Mouse (Mus musculus) intestine, embryonic 14.5 days (tissue): Measurements from ENCODE around the gene Polr3b. TPM values are rescaled to one million over a fixed set of nuclear protein-coding genes. Genes with fewer than 3 reads are reported as not detected.

Experiments
- ATAC-seq: fragments of 200-750 bp; cut with Nextera tagmentation; replicated peaks from 2 replicates; pipeline ENCODE4 v1.8.0; 2017; ENCODE audit warnings: low read depth, moderate number of reproducible peaks, moderate TSS enrichment, moderate library complexity; ENCODE audit not compliant: low FRiP score, low TSS enrichment
- DNase-seq: peaks from one replicate; pipeline ENCODE4 v3.0.0-alpha.2; 2018; ENCODE audit warnings: low spot score
- H3K27ac ChIP-seq: fragments of 300-500 bp; sonication (generic); 2 replicates; pipeline ENCODE4 v1.5.1; 2014; ENCODE audit warnings: low read depth, mild to moderate bottlenecking, control low read depth
- H3K27me3 ChIP-seq: fragments of 300-500 bp; sonication (generic); replicated peaks from 2 replicates; pipeline ENCODE4 v1.6.1; 2014; ENCODE audit warnings: low read length, control low read depth; ENCODE audit not compliant: control insufficient read depth, insufficient read depth
- H3K36me3 ChIP-seq: fragments of 300-500 bp; sonication (generic); 2 replicates; pipeline ENCODE4 v1.6.1; 2014; ENCODE audit warnings: low read length, control low read depth; ENCODE audit not compliant: control insufficient read depth, insufficient read depth
- H3K4me1 ChIP-seq: fragments of 300-500 bp; sonication (generic); replicated peaks from 2 replicates; pipeline ENCODE4 v1.6.1; 2014; ENCODE audit warnings: low read length, control low read depth, mixed read lengths; ENCODE audit not compliant: control insufficient read depth, insufficient read depth
- H3K4me2 ChIP-seq: fragments of 300-500 bp; sonication (generic); 2 replicates; pipeline ENCODE4 v1.6.1; 2014; ENCODE audit warnings: low read length
- H3K4me3 ChIP-seq: fragments of 300-500 bp; sonication (generic); 2 replicates; pipeline ENCODE4 v1.5.1; 2014; ENCODE audit warnings: low read depth, low read length, control low read depth, mixed read lengths
- H3K9ac ChIP-seq: fragments of 300-500 bp; sonication (generic); 2 replicates; pipeline ENCODE4 v1.6.1; 2014; ENCODE audit warnings: mild to moderate bottlenecking, low read length
- H3K9me3 ChIP-seq: fragments of 300-500 bp; sonication (generic); 2 replicates; pipeline ENCODE4 v1.6.1; 2016; ENCODE audit warnings: low read length, control low read depth; ENCODE audit not compliant: control insufficient read depth
- WGBS: fragments of 180-500 bp; shearing (Covaris S2); extraction: QIAGEN DNeasy Blood & Tissue Kit; methylation state at CpG from one replicate; pipeline ENCODE4 v1.1.7; 2014; 5-methylcytosine and 5-hydroxymethylcytosine counted together
- polyA plus RNA-seq: library from polyadenylated mRNA; unstranded; fragments of >200 nt; fragmentation: Nextera tagmentation; extraction: Ambion mirVana; gene quantifications from 2 replicates; pipeline ENCODE4 v1.2.1, GENCODE M21; 2014

Gene Polr3b
- polyA plus RNA-seq, 1 experiment from 2014 or later: 16.0 TPM

DNA sequence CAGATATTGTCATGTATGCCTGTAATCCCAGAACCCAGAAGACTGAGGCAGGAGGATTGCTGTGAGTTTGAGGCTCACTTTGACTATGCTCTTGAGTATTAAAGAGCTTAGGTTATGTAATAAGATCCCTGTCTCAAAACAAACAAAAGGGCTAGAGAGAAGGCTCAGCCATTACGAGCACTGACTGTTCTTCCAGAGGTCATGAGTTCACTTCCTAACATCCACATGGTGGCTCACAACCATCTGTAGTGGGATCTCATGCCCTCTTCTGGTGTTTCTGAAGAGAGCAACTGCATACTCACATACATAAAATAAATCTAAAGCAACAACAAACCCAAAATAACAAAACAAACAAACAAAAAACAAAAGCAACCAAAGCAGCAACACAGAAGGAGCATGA is 23.9 kb upstream of the Polr3b start:
- no peak for ATAC-seq
- no peaks in the 10 kb centered on the region for H3K9me3 ChIP-seq
- H3K4me2 ChIP-seq: no peak overlapping the region
- no peak for DNase-seq
- H3K9ac ChIP-seq: no peak overlapping the region
- no peaks in the 10 kb centered on the region for H3K27me3 ChIP-seq
- 0 out of 2 replicates have a peak, but pooled peaks cover 4% of the 10 kb centered on the region for H3K4me1 ChIP-seq
- H3K27ac ChIP-seq: no peak overlapping the region
- no peak overlapping the region for H3K4me3 ChIP-seq
- no peaks in the 10 kb centered on the region for H3K36me3 ChIP-seq
- 46% methylated on average over 1 of the region's 1 CpGs for WGBS

DNA sequence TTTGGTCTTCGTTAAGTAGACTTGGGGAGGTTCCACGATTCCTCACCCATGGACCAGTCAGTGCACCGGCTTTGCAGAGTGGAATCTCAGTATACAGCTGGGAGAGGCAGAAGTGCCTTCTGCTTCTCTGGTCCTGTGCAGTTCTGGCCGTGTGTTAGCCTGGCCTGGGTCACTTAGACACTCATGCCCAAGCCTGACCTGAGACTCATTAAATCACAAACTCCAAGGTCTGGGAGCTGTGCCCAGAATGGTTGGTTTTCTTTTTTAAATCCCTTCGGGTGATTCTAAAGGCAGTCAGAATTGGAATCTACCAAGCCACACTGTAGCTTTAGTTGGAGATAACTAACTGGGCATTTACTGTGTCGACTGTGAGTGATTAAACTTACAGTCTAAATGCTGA is 22.0 kb upstream of the Polr3b start:
- Histone ChIP-seq H3K27ac (no peak overlapping the region), H3K9me3 (no peaks in the 10 kb centered on the region), H3K4me3 (no peak overlapping the region), H3K4me1 (0 out of 2 replicates have a peak, but pooled peaks cover 4% of the 10 kb centered on the region), H3K27me3 (no peaks in the 10 kb centered on the region), H3K9ac (no peak overlapping the region), H3K36me3 (no peaks in the 10 kb centered on the region), H3K4me2 (no peak overlapping the region)
- ATAC-seq (no peak), DNase-seq (no peak)
- 85% methylated on average over 6 of the region's 6 CpGs for WGBS

DNA sequence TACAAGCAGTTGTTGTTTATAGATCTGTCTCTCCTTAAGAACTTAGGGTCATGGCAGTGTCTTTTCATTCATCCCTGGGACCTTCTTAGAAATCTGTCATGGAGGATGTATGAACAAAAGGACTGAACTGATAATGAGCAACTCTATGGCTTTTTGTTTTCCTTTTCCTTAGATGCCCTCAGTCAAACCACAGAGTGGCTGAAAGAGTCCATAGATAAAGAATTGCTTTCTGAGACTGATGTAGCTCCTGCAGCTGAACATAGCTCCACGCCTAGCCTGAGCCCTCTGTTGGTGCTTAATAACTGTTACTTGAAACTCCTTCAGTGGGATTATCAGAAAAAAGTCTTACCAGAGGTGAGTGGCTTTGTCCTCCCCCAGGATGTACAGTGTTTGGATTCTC is 17.8 kb upstream of the Polr3b start:
- no peak overlapping the region for H3K9ac ChIP-seq
- no peak for DNase-seq
- no peak overlapping the region for H3K27ac ChIP-seq
- no peak for ATAC-seq
- no peaks in the 10 kb centered on the region for H3K9me3 ChIP-seq
- no peaks in the 10 kb centered on the region for H3K36me3 ChIP-seq
- no peak overlapping the region for H3K4me3 ChIP-seq
- no peaks in the 10 kb centered on the region for H3K27me3 ChIP-seq
- 57% methylated on average over 1 of the region's 1 CpGs for WGBS
- H3K4me1 ChIP-seq: no peaks in the 10 kb centered on the region
- no peak overlapping the region for H3K4me2 ChIP-seq

DNA sequence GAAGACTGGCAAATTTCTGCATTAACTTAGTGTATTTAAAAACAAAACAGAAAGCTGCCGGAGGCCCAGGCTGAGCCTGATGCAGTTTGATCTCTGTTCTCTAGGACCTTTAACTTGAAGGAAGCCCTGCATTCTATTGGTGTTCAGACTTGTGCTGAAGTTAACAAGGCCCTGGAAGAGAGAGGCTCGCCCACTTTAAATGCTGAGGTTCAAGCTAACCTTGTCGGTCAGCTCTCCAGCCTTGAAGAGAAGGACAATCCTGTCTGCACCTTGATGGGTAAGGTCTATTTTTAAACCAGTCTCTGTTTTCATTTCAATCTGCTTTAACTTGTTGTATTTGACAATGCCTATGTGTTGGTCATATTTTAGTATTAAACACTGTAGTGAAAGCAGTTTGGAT is 13.7 kb upstream of the Polr3b start:
- Histone ChIP-seq H3K4me2 (no peak overlapping the region), H3K4me3 (no peak overlapping the region), H3K27me3 (no peaks in the 10 kb centered on the region), H3K4me1 (no peaks in the 10 kb centered on the region; the same call in 1 of the 2 replicates), H3K27ac (no peak overlapping the region), H3K9me3 (no peaks in the 10 kb centered on the region), H3K36me3 (no peaks in the 10 kb centered on the region), H3K9ac (no peak overlapping the region)
- 75% methylated on average over 3 of the region's 3 CpGs for WGBS
- DNase-seq: no peak
- no peak for ATAC-seq

DNA sequence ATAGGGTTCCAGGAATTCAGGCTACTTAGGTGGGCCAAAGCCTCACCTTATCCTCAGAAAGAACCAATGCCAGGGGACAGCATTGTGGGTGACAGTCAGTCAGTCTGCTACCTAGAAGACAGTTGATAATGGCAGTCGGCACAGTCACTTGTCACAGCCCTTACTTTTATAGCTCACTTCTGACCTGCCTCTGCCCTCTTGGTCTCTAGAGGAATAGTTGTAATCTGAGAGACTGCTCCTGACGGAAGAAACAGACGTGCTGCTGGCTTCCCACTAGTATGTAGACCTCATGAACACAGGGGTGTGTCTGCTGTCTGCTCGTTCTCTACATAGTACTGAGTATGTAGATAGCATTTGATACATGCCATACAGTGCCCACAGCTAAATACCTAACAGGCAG is 11.8 kb upstream of the Polr3b start:
- no peaks in the 10 kb centered on the region for H3K27me3 ChIP-seq
- DNase-seq: no peak
- H3K4me3 ChIP-seq: no peak overlapping the region
- H3K9me3 ChIP-seq: no peaks in the 10 kb centered on the region
- H3K4me2 ChIP-seq: no peak overlapping the region
- no peak overlapping the region for H3K9ac ChIP-seq
- no peaks in the 10 kb centered on the region; the same call in 1 of the 2 replicates for H3K4me1 ChIP-seq
- H3K36me3 ChIP-seq: no peaks in the 10 kb centered on the region
- ATAC-seq: no peak
- WGBS: 42% methylated on average over 4 of the region's 4 CpGs
- no peak overlapping the region for H3K27ac ChIP-seq

DNA sequence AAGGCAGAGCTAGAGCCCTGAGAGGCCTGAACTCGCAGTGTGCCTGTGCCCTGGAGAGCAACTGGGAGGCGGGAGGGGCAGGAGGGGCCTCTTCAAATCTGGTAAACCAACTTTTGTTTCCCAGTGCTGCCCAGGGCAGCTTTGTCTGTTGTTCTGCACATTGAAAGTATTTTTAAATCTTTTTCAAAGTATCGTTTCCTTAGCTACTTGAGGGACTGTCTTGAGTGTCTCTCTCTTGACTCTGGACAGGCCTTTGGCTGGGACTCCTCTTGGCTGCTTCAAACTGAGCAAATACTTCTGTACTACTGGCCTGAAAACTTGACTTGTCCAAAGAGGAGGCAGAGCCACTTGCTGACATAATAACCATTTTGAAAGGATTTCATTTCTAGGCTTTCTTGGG is 11.3 kb upstream of the Polr3b start:
- ATAC-seq: no peak
- no peak for DNase-seq
- no peak overlapping the region for H3K4me2 ChIP-seq
- 78% methylated on average over 3 of the region's 3 CpGs for WGBS
- H3K9ac ChIP-seq: no peak overlapping the region
- H3K4me3 ChIP-seq: no peak overlapping the region
- H3K27ac ChIP-seq: no peak overlapping the region
- no peaks in the 10 kb centered on the region for H3K9me3 ChIP-seq
- H3K27me3 ChIP-seq: no peaks in the 10 kb centered on the region
- H3K36me3 ChIP-seq: no peaks in the 10 kb centered on the region
- no peaks in the 10 kb centered on the region; the same call in 1 of the 2 replicates for H3K4me1 ChIP-seq

DNA sequence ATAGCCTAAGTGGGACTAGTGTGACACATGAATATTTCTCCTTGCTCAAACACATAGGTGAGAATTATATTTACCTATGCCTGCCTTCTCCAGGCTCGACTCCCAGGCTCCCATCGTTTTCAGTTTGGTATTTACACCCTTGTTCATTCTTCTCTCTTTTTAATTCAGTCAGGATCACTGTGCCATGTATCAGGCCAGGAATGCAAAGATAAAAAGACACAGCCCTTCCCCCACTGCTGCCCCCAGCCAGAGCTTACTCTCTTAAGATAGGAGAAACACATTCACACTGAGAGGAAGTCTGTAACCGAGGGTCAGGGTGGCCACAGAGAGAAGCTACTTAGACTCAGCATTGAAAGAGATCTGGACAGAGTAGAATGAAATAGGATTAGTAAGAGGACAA is 10.4 kb upstream of the Polr3b start:
- Histone ChIP-seq H3K9ac (no peak overlapping the region), H3K36me3 (no peaks in the 10 kb centered on the region), H3K4me3 (no peak overlapping the region), H3K27ac (no peak overlapping the region), H3K27me3 (no peaks in the 10 kb centered on the region), H3K9me3 (no peaks in the 10 kb centered on the region), H3K4me2 (no peak overlapping the region), H3K4me1 (no peaks in the 10 kb centered on the region; the same call in 1 of the 2 replicates)
- no peak for ATAC-seq
- WGBS: 55% methylated on average over 3 of the region's 3 CpGs
- no peak for DNase-seq

DNA sequence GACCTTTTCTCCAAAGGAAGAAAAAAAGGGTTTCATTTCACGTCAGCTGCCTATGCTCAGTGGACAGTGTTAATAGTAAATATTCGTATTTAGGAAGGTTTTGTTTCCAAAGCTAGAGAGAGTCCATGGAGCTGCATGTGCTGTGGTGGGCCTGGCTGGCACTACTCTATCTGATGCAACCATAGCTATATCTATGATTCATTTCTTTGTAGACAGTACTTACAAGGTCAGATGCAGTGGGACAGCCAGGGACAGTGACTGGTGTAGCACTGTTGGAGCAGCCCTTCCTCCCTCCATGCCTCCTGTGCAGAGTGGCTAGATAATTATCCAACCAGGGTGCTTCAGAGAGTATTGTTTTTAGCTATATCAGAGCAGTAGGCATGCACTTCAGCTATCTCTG is 9.8 kb upstream of the Polr3b start:
- no peak overlapping the region for H3K4me3 ChIP-seq
- no peaks in the 10 kb centered on the region for H3K36me3 ChIP-seq
- no peaks in the 10 kb centered on the region; the same call in 1 of the 2 replicates for H3K4me1 ChIP-seq
- no peak for ATAC-seq
- H3K9me3 ChIP-seq: no peaks in the 10 kb centered on the region
- DNase-seq: no peak
- H3K4me2 ChIP-seq: no peak overlapping the region
- H3K27ac ChIP-seq: no peak overlapping the region
- WGBS: 74% methylated on average over 2 of the region's 2 CpGs
- no peak overlapping the region for H3K9ac ChIP-seq
- no peaks in the 10 kb centered on the region for H3K27me3 ChIP-seq

DNA sequence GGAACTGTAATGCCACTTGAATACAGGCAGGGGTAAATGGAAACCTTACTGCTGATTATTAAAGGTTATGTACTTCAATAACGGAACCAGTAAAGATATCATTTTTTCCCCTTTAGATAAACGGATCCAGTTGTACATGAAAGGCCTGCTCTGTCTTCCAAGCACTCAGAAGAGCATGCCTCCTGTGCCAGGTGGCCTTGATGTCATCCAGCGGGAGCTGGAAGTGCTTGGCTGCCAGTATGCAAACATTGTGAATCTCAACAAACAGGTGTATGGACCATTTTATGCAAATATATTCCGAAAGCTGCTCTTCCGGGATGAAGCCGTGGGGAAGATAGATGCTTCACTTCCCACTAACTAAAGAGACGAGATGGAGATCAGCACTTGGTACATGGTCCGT is 8.7 kb upstream of the Polr3b start:
- Histone ChIP-seq H3K9ac (no peak overlapping the region), H3K36me3 (no peaks in the 10 kb centered on the region), H3K4me2 (no peak overlapping the region), H3K9me3 (no peaks in the 10 kb centered on the region), H3K27me3 (no peaks in the 10 kb centered on the region), H3K27ac (no peak overlapping the region), H3K4me1 (no peaks in the 10 kb centered on the region; the same call in 1 of the 2 replicates), H3K4me3 (no peak overlapping the region)
- 78% methylated on average over 8 of the region's 8 CpGs for WGBS
- DNase-seq (no peak), ATAC-seq (no peak)
